Mouse (Mus musculus): ENCODE results near the gene Mitf. TPM values are rescaled to one million over a fixed set of nuclear protein-coding genes. Genes with fewer than 3 reads are reported as not detected.

The Mitf gene
- polyA plus RNA-seq (2014; fragmentation: Illumina TruSeq; extraction: RNeasy Lipid Tissue Mini Kit (QIAGEN cat#74804); ENCODE audit: low read depth, low replicate concordance) = 16.3 TPM

DNA sequence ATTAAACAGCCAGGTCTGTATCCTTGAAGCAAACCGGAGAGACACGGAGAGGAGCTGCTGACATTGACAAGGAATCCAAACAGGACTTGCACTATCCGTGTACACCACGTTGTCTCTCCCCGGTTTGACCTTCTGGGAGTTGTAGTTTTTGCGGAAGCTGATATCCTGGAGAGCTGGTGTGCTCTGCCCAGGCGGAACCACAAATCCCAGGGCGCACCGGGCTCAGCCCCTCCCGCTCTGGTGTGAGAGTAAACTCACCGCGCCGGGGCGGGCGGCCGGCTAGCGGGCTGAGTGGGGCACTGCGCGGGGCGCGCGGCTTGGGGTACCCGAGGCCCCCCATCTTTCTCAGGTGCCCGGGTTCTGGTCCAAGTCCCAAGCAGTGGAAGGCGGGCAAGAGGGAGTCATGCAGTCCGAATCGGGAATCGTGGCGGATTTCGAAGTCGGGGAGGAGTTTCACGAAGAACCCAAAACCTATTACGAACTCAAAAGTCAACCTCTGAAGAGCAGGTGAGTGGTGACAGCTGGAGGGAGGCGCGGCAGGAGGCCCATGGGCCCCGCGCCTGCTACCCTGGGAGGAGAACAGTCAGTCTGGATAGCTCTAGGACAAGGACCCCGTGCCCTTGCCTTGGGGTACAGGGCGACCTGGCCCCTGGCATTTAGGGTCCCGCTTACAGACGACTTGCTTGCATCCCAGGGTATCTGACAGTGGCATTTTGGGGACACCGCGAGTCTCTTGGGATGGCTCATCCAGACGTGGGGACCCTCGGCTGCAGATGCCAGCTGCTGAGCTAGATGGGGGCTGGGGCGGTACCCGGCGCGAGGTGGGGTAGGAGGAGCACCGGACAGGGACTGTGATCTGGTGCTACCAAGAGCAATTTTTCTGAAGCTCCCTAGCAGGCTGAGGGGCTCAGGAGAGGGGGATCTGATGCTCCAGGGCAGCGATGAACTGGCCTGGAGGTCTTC, at the start of gene Mitf:
TSS of gene Mitf (plus strand) at position 272 of the 963 bp plus-strand sequence.

Other genes with a start within 250 kb of the Mitf start
- 16.3 TPM for gene Frmd4b, start 189.5 kb upstream of the Mitf start, polyA plus RNA-seq (2014; fragmentation: Illumina TruSeq; extraction: RNeasy Lipid Tissue Mini Kit (QIAGEN cat#74804); ENCODE audit: low read depth, low replicate concordance)